Mouse (Mus musculus): ENCODE measurements around the gene Gm45711.

GRCm38 (mm10) chr8:104339229-104339982, 29.5 kb upstream of the Gm45711 start, which contains the start of gene Cmtm3:
- TF ChIP-seq NANOG (IDR thresholded peaks at IDR 0.05; ENCODE audit: borderline replicate concordance, low read length) (no peak), CTCF (conservative IDR thresholded peaks at IDR 0.05; ENCODE audit: low read length) (no peak)

All from E14TG2a.4 (cell line).